Mouse (Mus musculus) embryo, embryonic 10 days (tissue): Measurements from ENCODE around the gene Sstr2.

Experiments used
- DNase-seq: peaks from one replicate; pipeline ENCODE4 v3.0.0-alpha.2; 2015; ENCODE audit warnings: low spot score

The Sstr2 gene

DNA sequence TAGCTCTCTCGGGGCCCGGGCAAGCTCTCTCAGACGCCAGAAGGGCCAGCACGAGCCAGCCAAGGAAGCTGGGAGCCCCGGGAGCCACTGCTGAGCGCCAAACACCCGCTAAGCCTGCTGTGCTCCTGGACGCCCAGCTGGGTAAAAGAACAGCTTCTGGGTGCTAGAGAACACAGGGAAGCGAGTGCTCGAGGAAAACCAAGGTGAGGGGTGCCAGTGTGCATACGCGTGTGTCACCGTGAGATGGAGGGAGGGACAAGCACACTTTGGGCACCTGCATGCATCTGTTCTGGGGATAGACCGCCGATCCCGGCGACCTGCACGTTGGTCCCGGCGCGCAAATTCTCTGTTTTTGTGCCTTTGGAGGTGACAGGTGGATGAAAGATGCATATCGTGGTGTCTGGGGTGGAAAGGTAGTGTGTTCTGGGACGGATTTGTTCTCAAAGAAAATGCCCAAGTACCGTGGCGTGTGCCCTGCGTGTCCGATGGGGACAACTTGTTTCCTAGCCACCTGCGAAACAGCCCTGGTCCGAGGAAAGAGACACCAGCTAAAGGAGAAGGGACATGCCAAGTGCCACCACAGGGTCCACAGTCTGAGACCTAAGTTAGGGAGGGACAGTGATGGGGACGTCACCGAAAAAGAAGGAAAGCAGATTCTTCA, 408 bp downstream of the Sstr2 start:
- DNase-seq, result no peak

DNA sequence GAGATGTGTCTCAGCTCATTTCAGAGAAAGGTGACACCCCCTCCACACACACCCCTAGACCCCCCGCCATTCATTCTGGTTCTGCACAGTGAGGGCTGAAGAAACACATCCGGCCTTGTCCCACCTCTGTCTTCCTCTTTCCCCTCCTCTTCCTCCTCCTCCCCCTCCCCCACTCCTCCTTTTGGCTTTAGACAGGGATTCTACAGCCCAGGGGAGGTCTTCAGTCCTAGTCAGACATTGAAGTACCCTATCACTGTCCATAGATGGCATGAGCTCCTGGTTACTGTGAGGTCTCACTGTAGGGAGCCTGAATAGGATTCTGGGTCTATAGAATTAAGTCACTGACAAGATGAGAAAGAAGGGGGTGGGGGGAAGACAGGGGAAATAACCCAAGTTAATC, 1.9 kb downstream of the Sstr2 start:
- no peak for DNase-seq

DNA sequence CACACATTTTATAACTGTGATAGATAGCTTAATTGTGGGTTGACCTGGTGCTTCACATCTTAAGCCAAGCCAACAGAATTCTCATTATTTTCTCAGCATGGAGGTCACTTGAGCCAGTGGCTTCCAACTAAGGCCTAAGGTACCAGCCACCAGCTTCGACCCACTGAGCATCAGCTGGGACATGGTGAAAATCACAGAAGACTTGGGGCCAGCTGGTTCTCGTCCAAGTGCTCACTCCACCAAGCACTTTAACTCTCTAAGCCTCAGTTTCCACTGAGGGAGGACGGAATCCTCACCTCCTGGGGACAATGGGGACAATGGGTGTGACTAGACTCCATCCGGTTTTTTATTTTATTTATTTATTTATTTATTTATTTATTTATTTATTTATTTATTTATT, 2.9 kb downstream of the Sstr2 start:
- no peak for DNase-seq

DNA sequence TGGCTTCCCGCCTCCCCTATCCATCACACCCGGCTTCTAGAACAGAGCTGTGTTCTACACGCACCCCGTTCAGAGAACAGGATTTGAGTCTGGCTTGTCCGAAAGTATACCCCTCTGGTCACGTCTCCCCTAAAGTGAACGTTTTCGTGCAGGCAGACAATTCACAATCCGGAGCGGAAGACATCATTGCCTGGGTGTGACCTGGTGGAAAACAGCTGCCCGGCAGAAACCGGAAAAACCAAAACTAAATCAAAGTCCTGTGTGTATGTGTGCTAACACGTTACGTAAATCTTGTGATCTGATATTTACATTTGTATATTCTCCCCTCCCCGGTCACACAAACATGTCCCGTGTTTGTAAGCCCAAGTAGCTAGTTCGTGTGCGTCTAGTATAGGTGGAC, 6.3 kb downstream of the Sstr2 start:
- DNase-seq, result no peak

DNA sequence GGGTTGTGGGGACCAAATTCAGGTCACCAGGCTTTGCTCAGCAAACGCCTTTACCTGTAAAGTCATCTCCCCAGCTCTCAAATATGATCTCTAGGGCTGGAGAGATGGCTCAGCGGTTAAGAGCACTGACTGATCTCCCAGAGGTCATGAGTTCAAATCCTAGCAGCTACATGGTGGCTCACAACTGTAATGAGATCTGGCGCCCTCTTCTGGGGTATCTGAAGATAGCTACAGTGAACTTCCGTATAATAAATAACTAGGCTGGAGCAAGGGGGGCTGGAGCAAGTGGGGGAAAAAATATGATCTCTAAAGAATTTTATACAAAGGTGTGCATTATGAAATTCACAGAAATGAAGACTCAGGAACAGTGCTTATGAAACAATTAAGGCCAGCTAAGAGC, 8.6 kb downstream of the Sstr2 start:
- DNase-seq, result peak; percentile 41

DNA sequence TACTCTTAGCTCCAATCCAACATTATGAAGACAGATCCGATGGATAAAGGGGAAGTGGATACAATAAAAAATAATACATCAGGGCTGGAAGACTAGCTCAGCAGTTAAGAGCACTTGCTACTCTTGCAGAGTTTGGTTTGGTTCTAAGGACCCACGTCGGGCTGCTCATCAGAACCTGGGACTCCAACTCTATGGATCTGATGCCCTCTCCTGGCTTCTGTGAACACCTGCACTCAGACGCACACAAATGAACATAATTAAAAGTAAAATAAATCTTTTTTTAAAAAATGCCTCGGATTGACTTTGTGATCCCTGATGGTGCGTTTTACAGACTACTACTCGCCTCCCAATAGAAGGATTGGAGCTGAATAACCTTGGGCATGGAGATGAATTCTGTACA, 11.5 kb downstream of the Sstr2 start:
- DNase-seq, result peak; percentile 43

DNA sequence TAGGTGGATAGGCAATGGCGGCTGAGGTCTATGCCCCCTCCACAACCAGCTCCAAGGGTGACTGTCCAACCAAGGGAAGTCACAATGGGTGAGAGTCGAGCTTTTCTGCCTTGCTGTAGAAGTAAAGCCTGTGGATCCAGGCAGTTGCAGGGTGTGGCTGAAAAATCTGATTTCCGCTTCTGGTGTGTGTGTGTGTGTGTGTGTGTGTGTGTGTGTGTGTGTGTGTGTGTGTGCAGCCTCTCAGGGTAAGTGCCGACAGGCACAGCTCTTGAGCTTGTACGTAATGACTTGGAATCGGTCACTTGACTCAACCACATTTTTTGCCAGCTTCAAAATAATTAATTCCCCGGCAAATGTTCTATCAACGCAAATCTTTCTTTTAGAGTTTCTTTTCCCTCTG, 12.2 kb downstream of the Sstr2 start:
- DNase-seq, result no peak

DNA sequence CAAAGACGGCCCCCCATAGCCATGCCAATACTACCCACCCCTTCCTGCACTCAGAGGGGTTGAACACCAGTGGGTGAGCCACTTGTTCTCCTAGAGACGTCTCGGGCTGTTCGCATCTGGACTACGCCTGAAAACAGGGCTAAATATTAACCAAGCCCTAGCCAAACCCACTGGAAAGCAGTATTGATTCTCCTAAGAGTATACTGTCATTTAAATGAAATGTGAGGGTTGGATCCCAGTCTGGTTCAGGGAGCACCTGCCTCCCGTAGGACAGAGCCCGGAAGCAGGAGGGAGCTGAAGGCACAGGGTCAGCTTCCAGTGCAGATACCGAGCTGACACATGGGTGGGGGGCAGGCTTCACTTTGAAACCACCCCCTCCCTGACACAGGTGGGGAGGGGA, 12.7 kb downstream of the Sstr2 start:
- DNase-seq, result no peak

DNA sequence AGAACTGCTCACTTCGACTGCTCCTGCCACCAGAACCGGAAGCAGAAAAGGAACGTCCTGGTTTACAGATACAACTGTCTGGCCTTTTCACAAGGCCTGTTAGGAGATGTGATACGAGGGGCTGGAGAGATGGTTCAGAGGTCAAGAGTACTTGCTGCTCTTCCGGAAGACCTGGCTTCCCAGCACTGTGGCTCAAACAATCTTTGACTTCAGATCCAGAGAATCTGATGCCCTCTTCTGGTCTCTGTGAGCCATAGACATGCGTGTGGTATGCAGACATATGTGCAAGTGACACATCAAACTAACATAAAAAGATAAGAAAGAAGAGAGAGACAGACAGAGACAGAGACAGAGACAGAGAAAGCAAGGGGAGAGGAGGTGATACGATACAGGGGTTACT, 13.2 kb downstream of the Sstr2 start:
- no peak for DNase-seq

DNA sequence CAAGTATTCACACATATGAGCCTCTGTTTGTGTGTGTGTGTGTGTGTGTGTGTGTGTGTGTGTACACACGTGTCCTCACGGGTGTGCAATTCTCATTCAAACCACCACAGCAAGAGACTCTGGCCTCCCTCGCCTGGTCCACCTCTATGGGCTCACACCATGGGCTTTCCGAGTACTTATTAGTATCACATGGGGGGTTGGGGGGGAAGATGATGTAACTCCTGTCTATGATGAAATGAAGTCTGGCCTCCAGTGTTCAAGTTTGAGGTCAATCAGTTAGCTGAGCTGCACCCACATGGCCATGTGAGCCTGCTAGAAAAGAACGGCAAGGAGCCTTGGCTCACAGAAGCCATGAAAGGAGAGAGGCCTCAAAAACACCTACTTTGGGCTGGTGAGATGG, 14.3 kb downstream of the Sstr2 start:
- DNase-seq, result no peak

DNA sequence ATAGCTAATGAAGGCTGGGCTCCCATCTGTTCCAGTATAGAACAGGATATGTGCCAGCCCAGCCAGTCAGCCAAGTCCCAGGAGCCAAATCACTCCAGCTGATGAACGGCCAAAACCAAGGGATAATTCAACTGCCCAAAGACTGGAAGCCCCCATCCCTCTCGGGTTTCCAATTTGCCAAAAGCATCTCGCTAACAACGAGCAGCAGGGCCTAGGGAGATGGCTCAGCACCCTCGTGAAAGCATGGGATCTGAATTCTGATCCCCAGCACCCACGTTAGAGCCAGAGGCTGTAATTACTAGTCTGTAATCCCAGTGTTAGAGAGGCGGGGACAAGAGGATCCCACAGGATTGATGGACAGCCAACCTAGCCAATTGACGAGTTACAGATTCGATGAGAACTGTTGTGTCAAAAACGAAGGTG, 15.6 kb downstream of the Sstr2 start:
- DNase-seq, result no peak

DNA sequence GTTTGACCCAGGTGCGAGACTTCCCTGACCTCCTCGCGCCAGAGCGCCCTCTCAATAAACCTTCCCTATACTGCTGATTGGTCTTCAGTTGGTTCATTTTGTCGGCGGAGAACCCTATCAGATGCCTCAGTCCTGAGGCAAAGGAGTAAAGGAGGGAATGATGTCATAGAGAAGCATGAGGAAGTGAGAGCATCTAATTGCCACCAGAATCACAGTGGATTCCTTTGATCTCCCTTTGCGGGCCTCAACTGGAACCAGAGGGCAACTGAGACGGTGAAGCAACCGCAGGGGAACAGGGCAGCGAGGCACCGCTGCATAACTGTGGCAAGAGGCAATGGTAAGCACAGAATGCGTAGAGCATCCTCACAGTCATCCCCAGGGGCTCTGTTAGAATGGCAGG, 19.5 kb downstream of the Sstr2 start:
- DNase-seq, result no peak

DNA sequence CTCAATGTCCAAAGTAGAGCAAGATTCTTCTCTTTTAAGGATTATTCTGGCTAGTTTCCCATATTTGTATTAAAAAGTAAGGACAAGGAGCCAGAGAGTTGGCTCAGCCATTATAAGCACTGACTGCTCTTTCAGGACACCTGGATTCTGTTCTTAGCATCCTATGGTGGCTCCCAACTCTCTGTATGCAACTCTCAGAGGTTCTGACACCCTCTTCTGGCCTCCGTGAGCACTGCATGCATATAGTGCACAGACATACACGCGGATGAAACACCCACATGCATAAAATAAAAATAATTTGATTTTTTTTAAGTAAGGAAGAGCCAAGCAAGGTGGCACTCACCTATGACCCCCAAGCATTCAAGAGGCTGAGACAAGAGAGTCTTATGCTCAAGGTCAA, 26.0 kb downstream of the Sstr2 start:
- no peak for DNase-seq

DNA sequence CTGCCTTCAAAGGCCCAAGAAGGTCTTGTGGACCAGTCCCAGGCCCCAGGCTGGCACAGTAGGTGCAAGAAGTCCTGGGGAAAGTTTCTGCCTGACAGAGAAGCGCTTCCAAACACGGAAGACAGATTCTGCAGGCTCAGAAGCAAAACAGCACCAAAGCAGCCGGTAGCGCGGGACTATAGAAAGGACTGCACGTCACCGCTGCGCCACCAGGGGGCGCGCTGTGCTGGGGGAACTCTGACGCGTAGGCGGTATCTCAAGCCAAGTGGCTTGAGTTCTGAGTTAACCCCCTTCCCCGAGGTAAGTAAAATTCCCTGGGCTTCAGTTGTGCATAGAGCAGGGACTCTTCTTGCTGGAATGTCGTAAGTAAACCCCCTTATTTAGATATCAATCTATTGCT, 29.0 kb downstream of the Sstr2 start:
- peak; percentile 93 for DNase-seq

DNA sequence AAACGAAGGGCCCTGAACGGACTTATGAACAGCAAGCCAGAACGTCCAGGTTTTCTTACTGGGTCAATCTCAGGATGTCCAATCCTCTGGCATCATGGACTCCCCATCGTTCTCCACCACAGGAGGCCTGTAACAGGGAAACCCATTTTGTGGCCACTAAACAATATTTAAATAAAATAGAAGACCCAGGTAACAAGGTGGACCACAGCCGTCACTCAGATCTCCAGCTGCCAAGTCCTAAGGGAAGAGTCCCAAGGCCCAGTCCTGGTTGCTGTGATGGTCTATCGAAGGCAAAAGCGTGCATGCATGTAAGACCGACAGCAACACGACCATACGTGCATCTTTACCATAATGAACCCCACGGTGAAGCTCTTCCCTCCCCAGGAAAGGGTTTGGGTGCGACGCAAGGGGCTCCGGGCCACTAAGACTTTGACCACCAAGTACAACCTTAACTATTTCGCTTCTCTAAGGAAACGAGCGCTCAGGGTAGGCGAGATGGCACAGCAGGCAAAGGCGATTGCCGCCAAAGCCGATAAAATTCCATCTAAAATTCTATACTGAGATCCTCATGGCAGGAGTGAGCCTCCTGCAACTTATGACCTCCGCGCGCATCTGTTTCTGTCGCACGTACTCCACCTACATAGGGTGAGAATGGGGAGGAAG, 29.7 kb downstream of the Sstr2 start, which contains the start of gene Cog1:
TSS of gene Cog1 (plus strand) at position 480 of the 663 bp plus-strand sequence.
- DNase-seq, result no peak

DNA sequence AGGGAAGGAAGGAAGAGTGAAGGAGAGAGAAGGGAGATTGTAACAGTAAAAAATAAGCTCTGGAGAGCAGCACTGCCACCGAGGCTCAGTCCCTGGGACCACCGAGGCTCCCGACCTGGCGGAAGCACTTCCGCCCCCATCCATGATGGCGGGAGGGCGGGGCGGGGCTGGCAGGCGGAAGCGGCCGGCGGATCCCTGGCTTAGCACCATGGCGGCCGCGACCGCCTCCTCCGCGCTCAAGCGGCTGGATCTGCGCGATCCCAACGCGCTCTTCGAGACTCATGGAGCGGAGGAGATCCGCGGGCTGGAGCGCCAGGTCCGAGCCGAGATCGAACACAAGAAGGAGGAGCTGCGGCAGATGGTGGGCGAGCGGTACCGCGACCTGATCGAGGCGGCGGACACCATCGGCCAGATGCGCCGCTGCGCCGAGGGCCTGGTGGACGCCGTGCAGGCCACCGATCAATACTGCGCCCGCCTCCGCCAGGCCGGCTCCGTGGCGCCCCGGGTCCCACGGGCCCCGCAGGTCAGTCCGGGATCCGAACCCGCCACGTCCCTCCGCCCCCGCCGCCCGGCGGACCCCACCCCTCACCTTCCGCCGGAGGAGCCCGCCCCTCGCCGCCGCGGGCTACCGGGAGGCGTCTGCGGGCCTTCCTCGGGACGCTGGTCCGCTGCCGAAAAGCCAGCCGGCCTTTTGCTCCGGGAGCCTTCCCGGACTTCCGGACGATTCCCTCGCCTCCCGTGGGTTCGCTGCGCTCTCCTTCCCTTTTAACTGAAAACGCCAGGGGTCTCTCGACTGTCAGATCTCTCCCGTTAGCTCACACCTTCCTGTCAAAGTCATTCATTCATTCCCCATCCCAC, 30.4 kb downstream of the Sstr2 start, which contains the start of gene Slc39a11:
TSS of gene Slc39a11 (minus strand) at position 727 of the 858 bp plus-strand sequence.
- peak; percentile 83 for DNase-seq

DNA sequence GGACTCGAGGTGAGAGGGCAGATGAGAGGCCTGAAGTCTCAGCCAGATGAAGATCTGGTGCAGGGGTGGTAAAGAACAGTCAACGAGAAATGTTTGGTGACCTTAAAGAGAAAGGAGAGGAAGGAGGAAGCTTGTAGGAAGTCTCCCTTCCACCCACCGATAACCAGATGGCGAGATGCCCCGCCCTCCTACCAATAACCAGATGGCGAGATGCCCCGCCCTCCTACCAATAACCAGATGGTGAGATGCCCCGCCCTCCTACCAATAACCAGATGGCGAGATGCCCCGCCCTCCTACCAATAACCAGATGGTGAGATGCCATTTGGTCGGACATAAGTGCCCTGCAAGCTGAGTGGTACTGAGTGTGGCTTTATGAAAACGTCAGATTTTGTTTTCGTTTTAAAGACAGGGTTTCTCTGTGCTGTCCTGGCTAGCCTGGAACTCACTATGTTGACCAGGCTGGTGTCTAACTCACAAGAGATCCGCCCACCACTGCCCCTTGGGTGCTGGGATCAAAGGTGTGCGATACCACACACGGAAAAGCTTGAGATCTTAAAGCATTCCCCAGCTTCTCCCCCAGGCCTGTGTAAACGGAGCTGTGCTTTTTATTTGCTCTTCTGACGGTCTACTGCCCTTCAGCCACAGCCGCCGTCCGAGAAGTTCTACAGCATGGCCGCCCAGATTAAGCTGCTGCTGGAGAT, 32.2 kb downstream of the Sstr2 start:
- DNase-seq, result no peak

DNA sequence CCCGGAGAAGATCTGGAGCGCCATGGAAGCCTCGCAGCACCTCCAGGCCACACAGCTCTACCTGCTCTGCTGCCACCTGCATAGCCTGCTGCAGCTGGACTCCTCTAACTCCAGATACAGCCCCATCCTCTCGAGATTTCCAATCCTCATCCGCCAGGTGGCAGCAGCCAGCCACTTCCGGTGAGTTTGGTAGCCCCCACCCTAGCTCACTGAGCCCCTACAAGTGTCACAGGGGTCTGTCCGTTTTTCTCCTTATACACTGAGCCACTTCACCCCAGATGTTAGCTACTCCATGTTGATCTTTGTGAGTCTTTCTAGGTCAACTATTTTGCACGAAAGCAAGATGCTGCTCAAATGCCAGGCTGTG, 32.7 kb downstream of the Sstr2 start:
- DNase-seq, result peak; percentile 75

DNA sequence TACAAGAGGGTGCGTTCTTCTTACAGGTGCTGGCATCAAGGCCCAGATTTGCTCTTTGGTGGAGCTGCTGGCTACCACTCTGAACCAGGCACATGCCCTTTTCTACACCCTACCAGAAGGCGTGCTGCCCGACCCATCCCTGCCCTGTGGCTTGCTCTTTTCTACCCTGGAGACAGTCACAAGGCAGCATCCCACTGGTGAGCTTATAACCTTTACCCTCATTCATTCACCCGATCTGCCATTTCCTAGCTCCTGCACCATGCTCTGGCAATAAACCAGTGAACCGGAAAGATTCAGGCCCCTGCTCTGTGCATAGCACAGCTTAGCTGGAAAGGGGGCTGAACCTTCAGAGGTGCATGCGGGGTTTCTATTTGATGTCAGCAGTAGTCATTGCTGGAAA, 33.4 kb downstream of the Sstr2 start:
- DNase-seq, result no peak

DNA sequence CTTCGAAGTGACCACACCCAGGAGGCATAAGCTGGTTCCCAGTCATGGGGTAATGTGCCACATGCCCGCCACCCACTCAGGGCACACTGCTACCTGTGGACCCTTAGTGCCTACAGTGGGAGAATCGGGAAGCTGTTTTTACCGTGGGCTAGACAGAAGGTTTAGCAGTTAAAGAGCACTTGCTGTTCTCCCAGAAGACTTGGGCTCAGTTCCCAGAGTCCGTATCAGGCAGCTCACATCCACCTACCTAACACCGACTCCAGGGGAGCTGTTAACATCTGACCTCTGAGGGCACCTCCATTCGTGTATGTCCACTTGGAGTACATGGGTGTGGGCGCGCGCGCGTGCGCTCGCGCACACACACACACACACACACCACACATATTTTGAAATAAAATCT, 35.0 kb downstream of the Sstr2 start:
- DNase-seq, result no peak

DNA sequence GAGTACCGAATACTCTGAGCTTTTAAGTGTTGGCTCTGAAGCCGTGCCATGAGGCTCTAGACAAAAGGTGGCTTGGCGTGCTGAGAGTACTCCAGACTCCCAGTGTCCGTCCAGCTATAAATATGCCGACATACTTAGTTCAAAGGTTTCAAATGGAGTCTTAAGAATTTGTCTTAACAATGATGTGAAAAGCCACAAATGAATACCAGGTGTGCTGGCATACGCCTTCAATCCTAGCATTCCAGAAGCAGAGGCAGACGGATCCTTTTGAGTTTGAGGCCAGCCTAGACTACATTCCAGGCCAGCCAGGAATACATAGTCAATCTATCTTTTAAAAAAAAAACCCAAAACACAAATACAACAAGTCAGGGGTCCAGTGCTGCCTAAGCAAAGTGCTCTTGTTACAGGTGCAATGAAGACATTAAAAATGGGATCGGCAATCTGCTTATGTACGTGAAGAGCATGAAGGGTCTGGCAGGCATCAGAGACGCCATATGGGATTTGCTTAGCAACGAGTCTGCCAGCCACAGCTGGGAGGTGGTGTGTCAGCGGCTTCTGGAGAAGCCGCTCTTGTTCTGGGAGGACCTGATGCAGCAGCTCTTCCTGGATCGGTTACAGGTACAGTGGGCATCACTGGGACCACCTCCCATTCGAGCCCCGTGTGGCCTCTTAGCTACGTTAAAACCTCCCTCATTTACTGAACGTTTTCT, 35.6 kb downstream of the Sstr2 start:
- DNase-seq, result no peak

DNA sequence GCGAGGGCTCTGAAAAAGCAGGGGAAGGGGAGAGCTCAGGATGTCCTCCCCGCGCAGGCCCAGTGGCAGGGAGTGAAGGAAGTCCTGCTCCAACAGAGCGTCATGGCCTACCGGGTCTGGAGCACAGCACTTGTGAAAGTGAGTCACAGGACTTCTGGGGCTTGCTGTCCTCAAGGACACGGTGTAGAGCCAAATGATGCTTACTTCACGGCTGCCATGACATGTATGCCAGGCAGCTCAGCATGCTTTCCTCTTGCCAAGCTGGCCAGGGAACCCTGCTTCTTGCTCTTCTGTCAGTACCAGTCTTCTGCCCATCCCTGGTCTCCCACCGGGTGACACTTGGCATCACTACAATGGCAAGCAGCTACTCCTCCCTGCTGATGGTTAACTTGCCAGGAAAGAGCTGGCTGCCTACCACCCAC, 37.4 kb downstream of the Sstr2 start:
- no peak for DNase-seq
